Mouse (Mus musculus) heart, postnatal 0 days (tissue): ENCODE data around the gene Foxr1. TPM values are rescaled to one million over a fixed set of nuclear protein-coding genes. Genes with fewer than 3 reads are reported as not detected.
A peak's percentile ranks its signal among the peaks of the same experiment; 100 is the strongest.

ENCODE experiments used
- ATAC-seq: fragments of 200-750 bp; cut with Nextera tagmentation; 2 replicates; pipeline ENCODE4 v1.8.0; 2017; ENCODE audit warnings: low read depth, moderate number of reproducible peaks, moderate library complexity; ENCODE audit not compliant: insufficient read depth
- DNase-seq: peaks from one replicate; pipeline ENCODE4 v3.0.0-alpha.2; 2016; ENCODE audit warnings: low spot score
- H3K27ac ChIP-seq: fragments of 300-500 bp; sonication (generic); 2 replicates; pipeline ENCODE4 v1.5.1; 2014; ENCODE audit warnings: low read depth, mild to moderate bottlenecking
- H3K27me3 ChIP-seq: fragments of 300-500 bp; sonication (generic); 2 replicates; pipeline ENCODE4 v1.6.1; 2014; ENCODE audit warnings: low read length, mixed read lengths; ENCODE audit not compliant: control insufficient read depth, insufficient read depth
- H3K36me3 ChIP-seq: fragments of 300-500 bp; sonication (generic); replicated peaks from 2 replicates; pipeline ENCODE4 v1.6.1; 2014; ENCODE audit warnings: low read length, mixed read lengths; ENCODE audit not compliant: control insufficient read depth, insufficient read depth
- H3K4me1 ChIP-seq: fragments of 300-500 bp; sonication (generic); 2 replicates; pipeline ENCODE4 v1.6.1; 2014; ENCODE audit warnings: antibody characterized with exemption; ENCODE audit not compliant: control insufficient read depth, insufficient read depth
- H3K4me2 ChIP-seq: fragments of 300-500 bp; sonication (generic); 2 replicates; pipeline ENCODE4 v1.6.1; 2014; ENCODE audit warnings: low read depth, mild to moderate bottlenecking, low read length, moderate library complexity
- H3K4me3 ChIP-seq: fragments of 300-500 bp; sonication (generic); 2 replicates; pipeline ENCODE4 v1.5.1; 2014; ENCODE audit warnings: low read depth, low read length
- H3K9ac ChIP-seq: fragments of 300-500 bp; sonication (generic); replicated peaks from 2 replicates; pipeline ENCODE4 v1.6.1; 2014; ENCODE audit warnings: low read depth, low read length, mixed read lengths
- H3K9me3 ChIP-seq: fragments of 300-500 bp; sonication (generic); replicated peaks from 2 replicates; pipeline ENCODE4 v1.6.1; 2016; ENCODE audit warnings: low read length; ENCODE audit not compliant: control insufficient read depth
- CTCF ChIP-seq: IDR thresholded peaks from 2 replicates; pipeline ENCODE4 v1.5.1; 2016; ENCODE audit warnings: antibody characterized with exemption, control low read depth, low read depth
- EP300 ChIP-seq: IDR thresholded peaks from 2 replicates; pipeline ENCODE4 v1.6.1; 2016; ENCODE audit warnings: antibody characterized with exemption, low read depth
- WGBS: fragments of 180-500 bp; shearing (Covaris S2); extraction: QIAGEN DNeasy Blood & Tissue Kit; methylation state at CpG from one replicate; pipeline ENCODE4 v1.1.7; 2014; 5-methylcytosine and 5-hydroxymethylcytosine counted together
- microRNA-seq: library from miRNA; unstranded; fragments of <30 nt; microRNA quantifications from one replicate; pipeline ENCODE4, GENCODE M21; 2016
- polyA plus RNA-seq: library from polyadenylated mRNA; unstranded; fragments of >200 nt; fragmentation: Nextera tagmentation; extraction: Ambion mirVana; gene quantifications from 2 replicates; pipeline ENCODE4 v1.2.1, GENCODE M21; 2015
- total RNA-seq: library from RNA; depleted of rRNA; stranded (reverse); fragments of >200 nt; gene quantifications from 2 replicates; pipeline ENCODE4 v1.2.3, GENCODE M21; 2014; ENCODE audit warnings: low replicate concordance; rRNA removed

Foxr1 gene
- total and polyA plus RNA-seq, 2 experiments from 2014 or later = not detected

- H3K9ac ChIP-seq = peak within 1 kb of the TSS; percentile 59
- H3K27me3 ChIP-seq = no peaks in the 10 kb centered on the region
- H3K4me3 ChIP-seq = peak within 1 kb of the TSS; percentile 70
- TF ChIP-seq CTCF (no peak), EP300 (0 out of 2 replicates have a peak, but pooled peaks have one; percentile 24)
- DNase-seq (peak; percentile 96), ATAC-seq (peak; percentile 94)
- peaks cover 14% of the 10 kb centered on the region for H3K36me3 ChIP-seq
- peak within 1 kb of the TSS; percentile 96 for H3K4me2 ChIP-seq
- H3K27ac ChIP-seq = peak within 1 kb of the TSS; percentile 90
- no peaks in the 10 kb centered on the region for H3K9me3 ChIP-seq
- H3K4me1 ChIP-seq = peaks cover 33% of the 10 kb centered on the region
- WGBS = under 1% methylated on average over 43 of the region's 43 CpGs
These were observed 44.1 kb downstream of the Foxr1 start, which contains the start of gene Slc37a4 for GRCm38 (mm10) chr9:44396684-44397411. TSS of gene Slc37a4 (plus strand) at chr9:44396852.

GRCm38 (mm10) chr9:44391466-44391865 is 49.5 kb downstream of the Foxr1 start:
- TF ChIP-seq EP300 (no peak), CTCF (peak; percentile 79)
- DNase-seq = peak; percentile 46
- H3K36me3 ChIP-seq = peaks cover 45% of the 10 kb centered on the region
- H3K4me1 ChIP-seq = no peaks in the 10 kb centered on the region
- no peak overlapping the region for H3K9ac ChIP-seq
- H3K4me3 ChIP-seq = no peak overlapping the region
- WGBS = 21% methylated on average over 4 of the region's 4 CpGs
- no peak overlapping the region for H3K27ac ChIP-seq
- ATAC-seq = peak; percentile 57
- H3K9me3 ChIP-seq = no peaks in the 10 kb centered on the region
- H3K4me2 ChIP-seq = no peak overlapping the region
- H3K27me3 ChIP-seq = no peaks in the 10 kb centered on the region

GRCm38 (mm10) chr9:44389273-44389672 is 51.7 kb downstream of the Foxr1 start:
- WGBS = 55% methylated on average over 8 of the region's 8 CpGs
- Histone ChIP-seq H3K4me3 (no peak overlapping the region), H3K9me3 (no peaks in the 10 kb centered on the region), H3K4me1 (no peaks in the 10 kb centered on the region), H3K27me3 (no peaks in the 10 kb centered on the region), H3K4me2 (no peak overlapping the region), H3K27ac (no peak overlapping the region), H3K36me3 (peaks cover 67% of the 10 kb centered on the region), H3K9ac (no peak overlapping the region)
- TF ChIP-seq CTCF (peak; percentile 57), EP300 (no peak)
- ATAC-seq = no peak
- peak; percentile 39 for DNase-seq

DNA sequence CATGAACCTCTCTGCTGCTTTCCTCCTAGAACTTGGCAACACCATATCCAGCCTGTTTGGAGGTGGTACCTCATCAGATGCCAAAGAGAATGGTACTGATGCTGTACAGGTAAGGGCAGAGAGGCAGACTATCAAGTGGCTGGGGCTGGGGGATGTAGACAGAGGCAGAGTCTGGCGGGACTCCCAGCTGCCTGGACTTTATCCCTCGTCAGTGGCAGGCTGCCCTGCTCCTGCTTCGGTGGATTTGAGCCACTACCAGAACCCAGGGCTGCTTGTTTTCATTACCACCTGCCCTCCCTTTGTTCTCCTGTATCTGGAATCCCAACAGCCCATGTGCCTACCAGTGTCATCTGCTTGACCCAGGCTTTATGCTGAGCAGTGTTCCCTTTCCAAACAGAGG is 53.7 kb downstream of the Foxr1 start:
- Histone ChIP-seq H3K4me1 (no peaks in the 10 kb centered on the region), H3K27ac (no peak overlapping the region), H3K4me2 (no peak overlapping the region), H3K9ac (no peak overlapping the region), H3K4me3 (no peak overlapping the region), H3K36me3 (peaks cover 87% of the 10 kb centered on the region), H3K27me3 (no peaks in the 10 kb centered on the region), H3K9me3 (no peaks in the 10 kb centered on the region)
- no peak for DNase-seq
- TF ChIP-seq EP300 (no peak), CTCF (no peak)
- ATAC-seq = no peak
- WGBS = 52% methylated on average over 3 of the region's 3 CpGs

DNA sequence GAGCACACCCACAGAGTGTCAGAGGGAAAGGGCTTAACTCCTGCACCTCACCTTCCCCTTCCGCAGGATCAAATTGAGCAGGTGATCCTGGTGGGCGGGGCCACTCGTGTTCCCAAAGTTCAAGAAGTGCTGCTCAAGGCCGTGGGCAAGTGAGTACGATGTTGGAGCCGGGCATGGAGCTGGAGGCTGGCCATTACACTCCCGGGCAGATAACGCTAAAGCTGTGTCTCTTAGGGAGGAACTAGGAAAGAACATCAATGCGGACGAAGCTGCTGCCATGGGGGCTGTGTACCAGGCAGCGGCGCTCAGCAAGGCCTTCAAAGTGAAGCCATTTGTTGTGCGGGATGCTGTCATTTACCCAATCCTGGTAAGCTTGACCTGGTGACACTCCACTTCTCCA is 56.3 kb downstream of the Foxr1 start:
- Histone ChIP-seq H3K27ac (no peak overlapping the region), H3K9ac (no peak overlapping the region)
- WGBS = 87% methylated on average over 13 of the region's 13 CpGs

More for the DNA sequence above, 56.3 kb downstream of the Foxr1 start:
- DNase-seq = no peak
- Histone ChIP-seq H3K4me2 (no peak overlapping the region), H3K4me1 (peaks cover 9% of the 10 kb centered on the region; the same call in 1 of the 2 replicates), H3K9me3 (no peaks in the 10 kb centered on the region), H3K4me3 (no peak overlapping the region), H3K36me3 (peaks cover 89% of the 10 kb centered on the region), H3K27me3 (no peaks in the 10 kb centered on the region)
- TF ChIP-seq CTCF = no peak
- ATAC-seq = no peak

Small RNA genes within 50 kb of the gene (microRNA-seq; reads per million reads assigned to microRNA genes)
- gene Mir7085 = not detected

Other genes starting within 250 kb of the Foxr1 start
- gene Cbl, start 207.1 kb downstream of the Foxr1 start, total RNA-seq = 17.6 and 18.6 TPM in 2 replicates
- gene Cbl, start 207.1 kb downstream of the Foxr1 start, polyA plus RNA-seq = 4.3 and 5.2 TPM in 2 replicates
- gene Ccdc153, start 200.5 kb downstream of the Foxr1 start, total RNA-seq = not detected in 2 replicates
- gene Ccdc153, start 200.5 kb downstream of the Foxr1 start, polyA plus RNA-seq = 2.0 TPM in 1 of 2 replicates, not detected in the other
- gene Pdzd3, start 189.7 kb downstream of the Foxr1 start, total RNA-seq = not detected in 2 replicates
- 0.07 and 0.10 TPM in 2 replicates for gene Pdzd3, start 189.7 kb downstream of the Foxr1 start, polyA plus RNA-seq
- 10.4 and 15.4 TPM in 2 replicates for gene Nlrx1, start 172.5 kb downstream of the Foxr1 start, total RNA-seq
- 8.9 and 10.2 TPM in 2 replicates for gene Nlrx1, start 172.5 kb downstream of the Foxr1 start, polyA plus RNA-seq
- gene Abcg4, start 152.5 kb downstream of the Foxr1 start, total RNA-seq = 1.7 and 2.1 TPM in 2 replicates
- 0.49 and 0.69 TPM in 2 replicates for gene Abcg4, start 152.5 kb downstream of the Foxr1 start, polyA plus RNA-seq
- 14.8 and 26.3 TPM in 2 replicates for gene Hinfp, start 135.5 kb downstream of the Foxr1 start, total RNA-seq
- 7.6 and 9.4 TPM in 2 replicates for gene Hinfp, start 135.5 kb downstream of the Foxr1 start, polyA plus RNA-seq
- 14.5 and 16.8 TPM in 2 replicates for gene C2cd2l, start 120.9 kb downstream of the Foxr1 start, total RNA-seq
- gene C2cd2l, start 120.9 kb downstream of the Foxr1 start, polyA plus RNA-seq = 4.7 and 5.0 TPM in 2 replicates
- 27.6 and 33.3 TPM in 2 replicates for gene Dpagt1, start 115.1 kb downstream of the Foxr1 start, total RNA-seq
- gene Dpagt1, start 115.1 kb downstream of the Foxr1 start, polyA plus RNA-seq = 24.5 and 25.2 TPM in 2 replicates
- gene H2afx, start 106.4 kb downstream of the Foxr1 start, total RNA-seq = 285 and 447 TPM in 2 replicates
- 69.3 and 71.2 TPM in 2 replicates for gene H2afx, start 106.4 kb downstream of the Foxr1 start, polyA plus RNA-seq
- 61.5 and 96.3 TPM in 2 replicates for gene Hmbs, start 96.9 kb downstream of the Foxr1 start, total RNA-seq
- 81.3 and 84.0 TPM in 2 replicates for gene Hmbs, start 96.9 kb downstream of the Foxr1 start, polyA plus RNA-seq
- 25.0 and 27.8 TPM in 2 replicates for gene Vps11, start 79.5 kb downstream of the Foxr1 start, total RNA-seq
- gene Vps11, start 79.5 kb downstream of the Foxr1 start, polyA plus RNA-seq = 17.7 TPM in 2 replicates
- gene Hyou1, start 61.6 kb downstream of the Foxr1 start, total RNA-seq = 35.5 and 37.8 TPM in 2 replicates
- 5.4 and 5.9 TPM in 2 replicates for gene Hyou1, start 61.6 kb downstream of the Foxr1 start, polyA plus RNA-seq
- gene Slc37a4, start 44.3 kb downstream of the Foxr1 start, total RNA-seq = 83.8 and 97.2 TPM in 2 replicates
- gene Slc37a4, start 44.3 kb downstream of the Foxr1 start, polyA plus RNA-seq = 32.2 and 35.1 TPM in 2 replicates
- 302 and 464 TPM in 2 replicates for gene Rps25, start 34.0 kb downstream of the Foxr1 start, total RNA-seq
- 1,421 and 1,578 TPM in 2 replicates for gene Rps25, start 34.0 kb downstream of the Foxr1 start, polyA plus RNA-seq
- 30.8 and 58.4 TPM in 2 replicates for gene Trappc4, start 33.5 kb downstream of the Foxr1 start, total RNA-seq
- 72.5 and 79.0 TPM in 2 replicates for gene Trappc4, start 33.5 kb downstream of the Foxr1 start, polyA plus RNA-seq
- 13.7 and 45.1 TPM in 2 replicates for gene Ccdc84, start 22.6 kb downstream of the Foxr1 start, total RNA-seq
- 17.2 and 17.7 TPM in 2 replicates for gene Ccdc84, start 22.6 kb downstream of the Foxr1 start, polyA plus RNA-seq
- 18.0 TPM in 1 of 2 replicates, not detected in the other for gene Upk2, start 13.8 kb upstream of the Foxr1 start, total RNA-seq
- not detected in 2 replicates for gene Upk2, start 13.8 kb upstream of the Foxr1 start, polyA plus RNA-seq
- 12.4 and 33.9 TPM in 2 replicates for gene Bcl9l, start 41.7 kb upstream of the Foxr1 start, total RNA-seq
- gene Bcl9l, start 41.7 kb upstream of the Foxr1 start, polyA plus RNA-seq = 4.4 and 5.2 TPM in 2 replicates
- not detected in 2 replicates for gene Cxcr5, start 120.7 kb upstream of the Foxr1 start, total RNA-seq
- gene Cxcr5, start 120.7 kb upstream of the Foxr1 start, polyA plus RNA-seq = not detected in 2 replicates
- gene Ddx6, start 163.8 kb upstream of the Foxr1 start, total RNA-seq = 30.9 and 33.9 TPM in 2 replicates
- 10.5 and 11.0 TPM in 2 replicates for gene Ddx6, start 163.8 kb upstream of the Foxr1 start, polyA plus RNA-seq
- gene Treh, start 232.1 kb upstream of the Foxr1 start, total RNA-seq = not detected in 2 replicates
- gene Treh, start 232.1 kb upstream of the Foxr1 start, polyA plus RNA-seq = not detected in 2 replicates